Mouse (Mus musculus) left cerebral cortex, adult 2 months (tissue): ENCODE measurements around the gene Tmem131. TPM values are rescaled to one million over a fixed set of nuclear protein-coding genes. Genes with fewer than 3 reads are reported as not detected.

ENCODE experiments used
- DNase-seq, 2 experiments: peaks; one replicate each; pipeline ENCODE4 v3.0.0; 2021 to 2022; ENCODE audit warnings: low spot score in 2 of 2, mixed read lengths in 1 of 2; ENCODE audit errors: extremely low spot score in 1 of 2
- H3K27ac ChIP-seq: fragments of 200-600 bp; 2 replicates; pipeline ENCODE4 v1.8.1; 2022
- H3K4me3 ChIP-seq: fragments of 200-600 bp; 2 replicates; pipeline ENCODE4 v1.8.1; 2022
- CTCF ChIP-seq: fragments of 200-600 bp; IDR thresholded peaks from 2 replicates; pipeline ENCODE4 v1.8.1; 2022; ENCODE audit warnings: antibody characterized with exemption, mild to moderate bottlenecking, moderate library complexity
- intact Hi-C: fragments of 180-260 bp; cut with DNase I; formaldehyde crosslinking; loops from one replicate; pipeline ENCODE4 v1.15.1; 2025
- total RNA-seq, 2 experiments: library from RNA; stranded (reverse); gene quantifications; 2 replicates each; pipeline ENCODE4 v1.2.3; 2021

The Tmem131 gene
- total RNA-seq, 2 experiments from 2014 or later: 53.6 to 61.1 TPM

DNA sequence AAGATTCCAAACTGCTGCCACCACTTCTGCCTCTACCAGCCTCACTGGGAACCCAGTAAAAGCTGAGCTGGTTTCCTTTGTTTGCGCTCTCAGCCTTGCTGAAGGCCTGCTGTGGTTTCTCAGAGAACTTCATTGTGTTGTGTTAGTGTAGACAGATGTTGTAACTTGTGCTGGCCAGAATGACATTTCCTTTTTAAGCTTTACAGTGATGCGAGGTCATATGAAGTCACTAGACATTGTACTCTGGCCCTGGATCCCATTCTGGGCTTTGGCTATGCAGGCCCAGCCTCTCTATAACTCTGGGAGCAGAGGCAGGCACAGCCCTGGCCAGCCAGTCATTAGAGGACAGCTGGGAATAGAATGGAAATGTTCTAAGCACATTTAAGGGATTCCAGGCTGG lies 81.7 kb downstream of the Tmem131 start:
- Histone ChIP-seq H3K4me3 (no peak overlapping the region), H3K27ac (peak overlapping the region; percentile 22; the same call in 1 of the 2 replicates)
- no peak for TF ChIP-seq CTCF
- no peak for DNase-seq
- intact Hi-C loops: no loop called here

DNA sequence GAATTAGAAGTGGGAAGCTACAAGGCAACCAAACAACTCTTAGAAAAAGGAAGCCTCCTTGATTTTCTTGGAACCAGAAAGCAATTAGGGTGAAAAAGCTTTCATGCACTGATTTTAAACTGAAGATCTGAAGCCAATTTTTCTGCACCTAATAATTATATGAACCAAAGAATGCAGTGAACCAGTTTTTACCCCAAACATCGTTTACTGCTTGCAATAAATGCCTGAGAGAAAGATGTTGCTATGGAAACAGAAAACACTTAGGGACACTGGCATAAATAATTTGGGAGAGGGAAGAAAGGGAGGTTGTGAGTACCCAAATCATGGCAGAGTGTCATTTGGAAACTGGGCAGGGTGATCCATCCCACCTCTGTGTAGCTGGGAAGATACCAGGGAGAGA lies 82.6 kb downstream of the Tmem131 start:
- TF ChIP-seq CTCF: no peak
- Histone ChIP-seq H3K27ac (peak overlapping the region; percentile 6; the same call in 1 of the 2 replicates), H3K4me3 (no peak overlapping the region)
- intact Hi-C loops: no loop called here
- DNase-seq: no peak

DNA sequence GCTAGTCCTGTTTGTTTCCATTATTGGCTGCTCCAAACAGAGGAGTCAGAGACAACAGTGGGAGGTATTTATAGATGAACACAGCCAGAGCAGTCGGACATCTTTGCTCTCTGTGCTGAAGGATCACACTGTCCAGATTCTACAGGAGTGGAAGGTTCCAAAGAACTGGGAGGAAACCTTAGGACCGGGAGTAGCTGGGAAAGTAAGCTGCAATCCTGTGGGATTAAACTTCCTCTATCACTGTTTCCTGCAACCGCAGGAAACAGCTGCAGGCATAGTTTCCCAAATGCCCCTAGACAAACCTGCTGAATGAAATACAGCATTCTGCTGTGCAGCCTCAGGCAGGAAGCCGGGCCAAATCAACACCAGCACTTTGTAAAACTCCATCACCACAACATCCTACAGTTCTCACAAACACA lies 83.0 kb downstream of the Tmem131 start:
- Histone ChIP-seq H3K27ac (peak overlapping the region; percentile 6; the same call in 1 of the 2 replicates), H3K4me3 (no peak overlapping the region)
- no peak for DNase-seq
- TF ChIP-seq CTCF: no peak
- intact Hi-C loops: no loop called here

DNA sequence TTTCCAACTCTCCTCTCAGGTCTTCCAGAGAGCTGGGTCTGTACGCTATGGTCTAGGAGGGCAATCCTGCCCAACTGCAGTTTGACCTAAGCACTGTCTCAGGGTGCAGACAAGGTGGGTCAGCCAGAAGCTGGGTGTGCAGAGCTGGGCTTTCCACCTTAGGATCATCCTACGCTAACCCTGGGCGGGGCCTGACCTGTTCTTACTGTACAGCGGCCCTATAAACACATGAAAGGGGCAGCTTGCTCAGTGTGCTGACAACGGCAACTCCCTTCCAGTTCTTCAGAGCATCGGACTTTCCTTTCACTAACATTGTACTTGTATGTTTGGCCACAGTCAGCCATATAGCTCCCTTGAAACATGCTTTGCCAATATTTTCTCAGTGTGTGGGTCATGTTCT lies 86.4 kb downstream of the Tmem131 start:
- H3K4me3 ChIP-seq: no peak overlapping the region
- intact Hi-C loops: no loop called here
- no peak overlapping the region for H3K27ac ChIP-seq
- TF ChIP-seq CTCF: no peak
- DNase-seq: no peak

DNA sequence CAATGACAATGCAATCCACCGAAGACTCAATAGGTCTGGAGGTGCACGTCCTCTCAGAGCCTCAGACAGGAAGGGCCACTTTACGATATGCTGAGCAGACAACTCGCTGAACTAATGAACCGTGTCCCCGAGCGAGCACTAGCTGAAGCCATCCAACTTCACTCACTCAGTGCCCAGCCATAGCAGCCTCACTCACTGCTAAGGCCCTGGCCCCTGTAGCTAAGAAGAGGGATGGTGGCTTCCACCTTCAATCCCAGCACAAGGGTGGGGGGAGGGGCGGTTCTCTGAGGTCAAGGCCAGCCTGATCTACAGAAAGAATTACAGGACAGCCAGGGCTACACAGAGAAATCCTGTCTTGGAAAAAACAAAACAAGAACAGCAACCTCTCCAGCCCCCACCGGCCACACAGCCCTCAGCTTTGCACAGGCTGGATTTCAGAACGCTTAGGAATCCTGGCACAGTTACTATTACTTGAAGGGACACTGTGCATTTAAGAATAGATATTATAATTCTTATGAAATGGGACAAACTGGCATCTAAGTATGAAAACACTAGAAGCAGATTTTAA lies 89.2 kb downstream of the Tmem131 start:
- DNase-seq: no peak
- no peak overlapping the region for H3K27ac ChIP-seq
- TF ChIP-seq CTCF: no peak
- H3K4me3 ChIP-seq: no peak overlapping the region
- intact Hi-C loops: no loop called here

DNA sequence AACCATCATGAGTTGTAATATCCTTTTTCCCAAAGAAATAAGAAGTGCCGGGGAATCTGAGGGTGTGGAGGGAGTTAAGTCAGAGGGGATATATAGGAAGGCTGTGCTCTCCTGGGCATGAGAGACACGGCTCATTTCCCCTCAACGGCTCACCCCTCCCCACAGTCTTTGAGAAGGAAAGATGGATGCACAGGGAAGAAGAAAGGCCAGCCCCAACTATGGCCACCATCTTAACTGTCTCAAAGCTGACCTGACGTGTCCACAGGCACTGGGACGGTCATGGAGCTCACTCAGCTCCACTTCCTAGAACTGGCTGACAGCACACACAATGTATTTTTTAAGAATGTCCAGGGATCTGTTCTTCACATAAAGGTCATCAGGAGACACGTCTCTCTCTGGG lies 91.4 kb downstream of the Tmem131 start:
- H3K27ac ChIP-seq: no peak overlapping the region
- H3K4me3 ChIP-seq: no peak overlapping the region
- no peak for TF ChIP-seq CTCF
- no peak for DNase-seq
- intact Hi-C loops: no loop called here

DNA sequence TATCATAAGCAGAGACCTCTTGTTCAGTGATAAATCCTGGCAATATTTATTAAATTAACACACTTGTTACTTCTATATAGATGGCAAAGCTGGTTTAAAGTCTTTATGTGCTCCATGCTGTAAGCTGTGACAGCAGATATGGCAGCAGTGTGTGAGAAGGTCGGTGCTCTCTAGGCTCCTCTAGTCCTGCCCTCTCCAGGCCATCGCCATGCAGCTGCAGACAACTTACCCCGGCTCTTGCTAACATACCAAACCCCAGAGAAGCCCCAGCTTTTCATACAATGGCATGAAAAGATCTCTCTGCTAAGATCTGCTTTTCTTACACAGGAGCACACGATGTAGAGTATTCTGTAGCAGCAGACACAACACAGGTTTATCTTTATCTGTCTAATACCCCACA lies 92.1 kb downstream of the Tmem131 start:
- Histone ChIP-seq H3K27ac (no peak overlapping the region), H3K4me3 (no peak overlapping the region)
- no peak for DNase-seq
- intact Hi-C loops: no loop called here
- no peak for TF ChIP-seq CTCF

DNA sequence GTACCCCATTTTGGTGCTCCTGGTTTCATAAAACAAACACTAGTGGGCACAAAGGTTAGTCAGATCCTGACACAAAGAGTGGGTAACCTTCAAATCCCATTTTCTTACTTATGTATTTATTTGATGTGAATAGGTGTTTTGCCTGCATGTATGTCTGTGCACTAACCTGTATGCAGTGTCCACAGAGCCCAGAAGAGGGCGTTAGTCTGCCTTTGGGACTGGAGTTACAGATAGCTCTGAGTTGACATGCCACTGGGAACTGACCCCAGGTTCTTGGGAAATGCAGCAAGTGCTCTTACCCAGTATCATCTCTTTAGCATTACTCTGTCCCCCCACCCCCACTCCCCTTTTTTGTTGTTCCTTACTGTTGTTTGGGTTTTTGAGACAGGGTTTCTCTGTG lies 95.4 kb downstream of the Tmem131 start:
- Histone ChIP-seq H3K27ac (no peak overlapping the region), H3K4me3 (no peak overlapping the region)
- intact Hi-C loops: no loop called here
- peak; percentile 10; the same call in 1 of the 2 replicates for TF ChIP-seq CTCF
- DNase-seq: no peak

DNA sequence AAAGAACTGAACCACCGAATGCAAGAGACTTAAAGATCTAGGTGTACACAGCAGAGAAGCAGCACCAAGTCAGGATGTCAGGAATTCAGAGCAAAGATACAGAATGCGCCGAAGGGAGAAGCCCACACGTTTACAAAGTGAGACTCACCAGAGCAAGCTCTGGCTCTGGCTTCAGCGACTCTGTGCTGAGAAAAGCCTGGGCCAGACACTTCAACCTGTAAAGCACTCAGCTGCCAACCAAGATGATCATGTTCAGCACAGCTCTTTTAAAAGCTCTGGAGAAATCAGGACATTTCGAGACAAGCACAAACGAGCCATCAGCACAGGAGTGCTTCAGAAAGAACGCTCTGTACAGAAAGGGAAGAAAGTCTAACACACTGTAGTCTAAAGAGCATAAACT lies 96.2 kb downstream of the Tmem131 start:
- intact Hi-C loops: no loop called here
- Histone ChIP-seq H3K27ac (no peak overlapping the region), H3K4me3 (no peak overlapping the region)
- DNase-seq: no peak
- no peak for TF ChIP-seq CTCF

DNA sequence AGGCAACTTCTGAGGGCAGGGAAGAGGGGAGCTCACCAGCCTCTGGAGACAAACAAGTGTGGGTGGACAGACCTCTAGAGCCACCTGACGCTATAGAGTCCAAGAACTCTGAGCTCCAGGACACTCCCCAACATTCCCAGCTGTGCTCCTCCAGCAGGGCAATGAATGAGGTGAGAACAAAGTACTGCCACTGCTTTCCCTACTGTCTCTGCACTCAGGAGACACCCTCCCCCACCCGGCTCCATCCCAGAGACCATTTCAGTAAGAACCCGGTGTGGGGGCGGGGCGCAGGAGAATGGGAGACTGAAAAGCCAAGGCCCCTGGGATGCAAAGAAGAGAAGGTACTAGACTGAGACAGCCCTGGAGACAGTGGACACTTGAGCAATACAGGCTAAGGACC lies 98.4 kb downstream of the Tmem131 start:
- H3K27ac ChIP-seq: no peak overlapping the region
- DNase-seq: no peak
- no peak overlapping the region for H3K4me3 ChIP-seq
- no peak for TF ChIP-seq CTCF
- intact Hi-C loops: no loop called here

DNA sequence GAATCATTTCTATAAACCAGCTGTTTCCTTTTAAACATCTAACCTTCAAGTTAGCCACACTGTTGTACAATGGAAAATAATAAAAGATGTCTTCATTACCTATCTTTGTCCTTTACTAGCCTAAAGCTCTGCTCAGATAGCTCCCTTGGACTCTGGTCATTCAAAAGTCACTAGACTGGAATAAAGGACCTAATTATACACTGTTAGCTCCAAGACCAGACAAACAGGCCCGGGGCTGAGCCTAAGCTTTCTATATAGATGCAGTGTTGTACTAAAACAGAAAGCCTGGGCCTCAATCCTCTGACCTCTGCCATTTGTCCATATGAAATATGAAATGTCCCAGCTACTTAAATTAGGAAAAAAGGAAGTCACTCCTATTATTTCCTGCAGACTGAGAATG lies 101.7 kb downstream of the Tmem131 start:
- intact Hi-C loops: no loop called here
- no peak overlapping the region for H3K27ac ChIP-seq
- H3K4me3 ChIP-seq: no peak overlapping the region
- no peak for DNase-seq
- TF ChIP-seq CTCF: no peak

DNA sequence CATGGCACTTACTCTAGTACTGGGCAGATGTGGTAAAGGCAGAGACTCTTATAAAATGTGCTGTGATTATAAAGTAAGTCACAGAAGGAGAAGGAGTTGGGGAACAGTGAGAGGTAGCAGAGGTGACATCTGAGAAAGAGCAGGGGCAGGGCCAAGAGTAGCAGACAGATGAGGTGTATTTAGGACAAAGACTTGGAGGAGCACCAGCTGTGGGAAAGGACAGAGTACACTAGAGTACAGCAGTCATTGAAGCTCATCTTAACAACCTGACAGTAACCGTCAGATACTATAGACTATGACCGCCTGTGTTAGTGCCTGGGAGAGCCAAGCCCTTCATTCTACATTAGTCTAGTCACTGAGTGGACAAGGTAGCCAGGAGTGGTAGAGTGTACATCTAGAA lies 102.5 kb downstream of the Tmem131 start:
- intact Hi-C loops: no loop called here

DNA sequence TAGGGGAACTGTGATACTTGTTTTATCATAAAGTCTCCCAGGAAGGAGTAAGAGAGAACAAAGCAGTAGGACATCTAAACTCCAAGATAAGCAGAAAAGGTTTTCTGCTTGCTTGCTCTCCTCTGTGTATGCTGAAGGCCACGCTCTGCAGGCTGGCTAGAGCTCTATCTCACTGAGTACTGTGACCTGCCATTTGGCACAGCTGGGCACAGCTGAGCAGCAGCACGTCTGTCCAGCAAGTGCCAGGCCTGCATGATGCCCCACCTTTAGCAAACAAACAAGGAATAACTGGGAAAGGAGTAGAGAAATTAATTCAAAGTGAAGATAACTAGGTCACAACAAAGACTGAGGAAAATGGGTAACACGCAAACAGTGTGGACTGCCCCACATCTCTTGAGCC lies 103.6 kb downstream of the Tmem131 start:
- intact Hi-C loops: no loop called here
- Histone ChIP-seq H3K27ac (no peak overlapping the region), H3K4me3 (no peak overlapping the region)
- no peak for DNase-seq
- TF ChIP-seq CTCF: no peak

More for the DNA sequence above, 102.5 kb downstream of the Tmem131 start:
- no peak for DNase-seq
- no peak for TF ChIP-seq CTCF
- H3K27ac ChIP-seq: no peak overlapping the region
- H3K4me3 ChIP-seq: no peak overlapping the region
